Mouse (Mus musculus): ENCODE measurements at regions not wholly inside any gene's neighbourhood (a gene's known extent, or its start where the extent isn't known, plus 50 kb on each side); places are given as distances from the start of the nearest gene placed in this dataset.

DNA sequence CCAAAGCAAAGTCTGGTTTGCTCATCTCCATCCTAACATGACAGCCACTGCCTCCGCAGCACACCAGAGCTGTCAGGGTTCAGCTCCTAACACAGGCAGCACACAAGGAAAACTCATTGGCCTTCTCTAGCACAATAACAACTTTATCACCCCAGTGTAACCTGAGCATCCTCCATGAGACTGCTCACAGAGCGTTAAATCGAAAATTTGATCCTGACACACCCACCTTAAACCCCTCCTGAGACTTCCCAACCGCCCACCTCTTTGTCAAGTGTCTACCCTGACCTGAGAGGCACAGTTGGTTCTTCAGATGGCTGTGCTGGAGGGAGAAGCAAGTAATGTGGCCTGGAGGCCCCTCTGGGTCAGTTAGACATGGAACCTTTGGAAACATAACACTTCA, 67.7 kb upstream of the Slc22a22 start:
- intact Hi-C loops (cut with DNase I): no loop called here

DNA sequence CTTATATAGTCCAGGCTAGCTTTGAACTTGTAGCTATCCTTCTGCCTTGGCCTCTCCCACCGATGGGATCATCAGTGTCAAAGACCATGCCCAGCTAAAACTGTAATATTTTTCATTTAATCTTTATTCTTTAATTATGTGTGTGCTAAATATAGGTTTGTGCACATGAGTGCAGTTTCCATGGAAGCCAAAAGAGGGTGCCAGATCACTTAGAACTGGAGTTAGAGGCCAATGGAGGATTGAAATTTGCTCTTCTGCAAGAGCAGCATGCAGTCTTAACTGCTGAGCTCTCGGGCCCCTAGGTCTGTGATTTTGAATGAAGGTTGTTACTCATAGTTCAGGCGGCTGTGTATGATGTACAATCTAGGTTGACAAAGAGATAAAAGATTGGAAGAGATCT, 66.6 kb upstream of the Slc22a22 start:
- intact Hi-C loops (cut with DNase I): no loop called here

DNA sequence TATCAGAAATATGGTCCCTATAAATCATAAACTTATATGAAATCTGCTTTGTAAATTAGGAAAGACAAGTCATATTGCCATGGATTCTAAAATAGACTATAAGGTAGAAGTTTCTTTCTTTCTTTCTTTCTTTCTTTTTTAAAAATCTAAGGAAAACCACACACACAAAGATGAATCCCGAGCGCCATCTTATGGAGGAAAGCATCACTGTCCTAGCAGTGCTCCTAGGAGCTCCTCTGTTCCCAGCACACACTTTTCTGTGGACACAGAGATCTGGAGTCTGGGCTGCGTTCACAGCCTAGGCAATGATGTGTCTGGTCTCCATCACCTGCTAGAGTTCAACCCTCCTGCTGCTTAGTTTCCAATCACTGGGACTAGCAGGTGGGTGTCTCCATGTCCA, 65.2 kb upstream of the Slc22a22 start:
- intact Hi-C loops (cut with DNase I): no loop called here

DNA sequence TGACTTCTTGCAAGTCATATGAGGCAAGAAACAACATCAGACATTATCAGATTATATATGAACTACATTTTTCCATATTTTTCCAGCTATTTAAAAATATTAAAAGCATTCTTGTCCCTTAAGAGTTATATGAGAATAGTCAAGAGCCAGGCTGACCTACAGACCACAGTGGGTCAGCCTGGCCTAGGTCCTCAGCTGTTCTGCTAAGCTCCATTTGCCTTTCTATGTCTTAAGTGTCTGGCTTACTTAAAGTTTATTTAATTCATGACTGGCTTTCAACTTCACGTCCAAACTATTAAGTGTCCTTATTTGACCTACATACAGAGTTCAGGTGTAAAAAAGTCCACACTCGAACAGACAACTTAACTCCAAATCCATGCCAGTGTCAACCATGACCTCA, 58.1 kb upstream of the Slc22a22 start:
- intact Hi-C loops (cut with DNase I): no loop called here

Measured in adrenal gland (tissue).